Mouse (Mus musculus) megakaryocyte progenitor cell, adult 5-6 weeks (primary cell): ENCODE measurements around the gene Pgls. TPM values are rescaled to one million over a fixed set of nuclear protein-coding genes. Genes with fewer than 3 reads are reported as not detected.

Experiments used
- ATAC-seq: replicated peaks from 2 replicates; pipeline ENCODE4 v1.8.0; 2016; ENCODE audit warnings: mild to moderate bottlenecking, moderate TSS enrichment, inconsistent platforms; ENCODE audit not compliant: poor library complexity
- total RNA-seq, 2 experiments: library from RNA; stranded (forward) in 1 of 2; stranded (reverse) in 1 of 2; fragments of 157-497, 149-512 nt in 1 of 2; fragments of 200-1000 nt in 1 of 2; gene quantifications; 2 replicates each; pipeline versions ENCODE4 v1.2.3 to v1.2.4; 2015 to 2017

Pgls gene
- total RNA-seq, 2 experiments from 2014 or later, result 128 to 134 TPM

- ATAC-seq, result no peak
These were observed 45.4 kb downstream of the Pgls start for GRCm38 (mm10) chr8:71637149-71638095.

GRCm38 (mm10) chr8:71638321-71638720 is 46.3 kb downstream of the Pgls start:
- no peak for ATAC-seq

GRCm38 (mm10) chr8:71639318-71639717 is 47.3 kb downstream of the Pgls start:
- ATAC-seq, result no peak; the same call in 1 of the 2 replicates

GRCm38 (mm10) chr8:71645510-71645909 is 53.5 kb downstream of the Pgls start:
- ATAC-seq, result no peak

Other genes starting within 250 kb of the Pgls start
- 107 and 116 TPM in 2 replicates for gene Use1, start 225.3 kb upstream of the Pgls start, total RNA-seq (2015)
- 153 and 165 TPM in 2 replicates for gene Use1, start 225.3 kb upstream of the Pgls start, total RNA-seq (2017)
- 6.3 and 8.0 TPM in 2 replicates for gene Ocel1, start 220.9 kb upstream of the Pgls start, total RNA-seq (2015)
- 11.1 and 11.7 TPM in 2 replicates for gene Ocel1, start 220.9 kb upstream of the Pgls start, total RNA-seq (2017)
- 3.6 and 7.6 TPM in 2 replicates for gene Nr2f6, start 210.2 kb upstream of the Pgls start, total RNA-seq (2015)
- 4.3 and 5.6 TPM in 2 replicates for gene Nr2f6, start 210.2 kb upstream of the Pgls start, total RNA-seq (2017)
- not detected in 2 replicates for gene Ushbp1, start 196.4 kb upstream of the Pgls start, total RNA-seq (2015)
- not detected in 2 replicates for gene Ushbp1, start 196.4 kb upstream of the Pgls start, total RNA-seq (2017)
- 51.8 and 76.5 TPM in 2 replicates for gene Babam1, start 195.3 kb upstream of the Pgls start, total RNA-seq (2015)
- 93.7 and 122 TPM in 2 replicates for gene Babam1, start 195.3 kb upstream of the Pgls start, total RNA-seq (2017)
- 13.6 and 19.8 TPM in 2 replicates for gene Ankle1, start 186.2 kb upstream of the Pgls start, total RNA-seq (2015)
- 14.2 and 14.3 TPM in 2 replicates for gene Ankle1, start 186.2 kb upstream of the Pgls start, total RNA-seq (2017)
- 2.3 and 3.1 TPM in 2 replicates for gene Abhd8, start 128.5 kb upstream of the Pgls start, total RNA-seq (2015)
- gene Abhd8, start 128.5 kb upstream of the Pgls start, total RNA-seq (2017), result 8.2 and 8.3 TPM in 2 replicates
- 60.0 and 66.1 TPM in 2 replicates for gene Mrpl34, start 127.2 kb upstream of the Pgls start, total RNA-seq (2015)
- 50.2 and 53.6 TPM in 2 replicates for gene Mrpl34, start 127.2 kb upstream of the Pgls start, total RNA-seq (2017)
- 32.3 and 37.0 TPM in 2 replicates for gene Dda1, start 123.0 kb upstream of the Pgls start, total RNA-seq (2015)
- 14.1 and 14.7 TPM in 2 replicates for gene Dda1, start 123.0 kb upstream of the Pgls start, total RNA-seq (2017)
- gene Ano8, start 106.2 kb upstream of the Pgls start, total RNA-seq (2015), result 0.22 and 0.64 TPM in 2 replicates
- 3.1 and 3.6 TPM in 2 replicates for gene Ano8, start 106.2 kb upstream of the Pgls start, total RNA-seq (2017)
- 5.9 TPM in 2 replicates for gene Gtpbp3, start 104.1 kb upstream of the Pgls start, total RNA-seq (2015)
- 23.4 and 26.5 TPM in 2 replicates for gene Gtpbp3, start 104.1 kb upstream of the Pgls start, total RNA-seq (2017)
- 0.67 and 0.76 TPM in 2 replicates for gene Plvap, start 80.4 kb upstream of the Pgls start, total RNA-seq (2015)
- gene Plvap, start 80.4 kb upstream of the Pgls start, total RNA-seq (2017), result 0.71 and 2.7 TPM in 2 replicates
- gene Ccdc194, start 66.5 kb upstream of the Pgls start, total RNA-seq (2015), result 0.07 TPM in 1 of 2 replicates, not detected in the other
- not detected in 2 replicates for gene Ccdc194, start 66.5 kb upstream of the Pgls start, total RNA-seq (2017)
- gene Bst2, start 54.7 kb upstream of the Pgls start, total RNA-seq (2015), result 11.3 and 15.7 TPM in 2 replicates
- gene Bst2, start 54.7 kb upstream of the Pgls start, total RNA-seq (2017), result 50.9 and 62.2 TPM in 2 replicates
- gene Mvb12a, start 49.3 kb upstream of the Pgls start, total RNA-seq (2015), result 45.4 and 49.8 TPM in 2 replicates
- 65.6 and 76.6 TPM in 2 replicates for gene Mvb12a, start 49.3 kb upstream of the Pgls start, total RNA-seq (2017)
- gene Tmem221, start 33.3 kb upstream of the Pgls start, total RNA-seq (2015), result 0.17 TPM in 1 of 2 replicates, not detected in the other
- gene Tmem221, start 33.3 kb upstream of the Pgls start, total RNA-seq (2017), result not detected in 2 replicates
- gene Nxnl1, start 25.6 kb upstream of the Pgls start, total RNA-seq (2015), result not detected in 2 replicates
- gene Nxnl1, start 25.6 kb upstream of the Pgls start, total RNA-seq (2017), result not detected in 2 replicates
- gene Slc27a1, start 23.3 kb upstream of the Pgls start, total RNA-seq (2015), result 3.6 TPM in 2 replicates
- gene Slc27a1, start 23.3 kb upstream of the Pgls start, total RNA-seq (2017), result 3.5 and 3.8 TPM in 2 replicates
- 6.5 and 10.2 TPM in 2 replicates for gene Fam129c, start 5.5 kb downstream of the Pgls start, total RNA-seq (2015)
- 1.00 and 5.3 TPM in 2 replicates for gene Fam129c, start 5.5 kb downstream of the Pgls start, total RNA-seq (2017)
- gene Colgalt1, start 18.8 kb downstream of the Pgls start, total RNA-seq (2015), result 54.0 and 63.0 TPM in 2 replicates
- gene Colgalt1, start 18.8 kb downstream of the Pgls start, total RNA-seq (2017), result 62.0 and 67.2 TPM in 2 replicates
- 0.64 and 1.8 TPM in 2 replicates for gene Unc13a, start 79.6 kb downstream of the Pgls start, total RNA-seq (2015)
- 0.79 and 0.98 TPM in 2 replicates for gene Unc13a, start 79.6 kb downstream of the Pgls start, total RNA-seq (2017)
- 9.3 and 11.8 TPM in 2 replicates for gene Jak3, start 84.1 kb downstream of the Pgls start, total RNA-seq (2015)
- 7.7 and 9.9 TPM in 2 replicates for gene Jak3, start 84.1 kb downstream of the Pgls start, total RNA-seq (2017)
- 7.1 and 7.2 TPM in 2 replicates for gene Insl3, start 97.0 kb downstream of the Pgls start, total RNA-seq (2015)
- 1.2 and 1.8 TPM in 2 replicates for gene Insl3, start 97.0 kb downstream of the Pgls start, total RNA-seq (2017)
- 0.15 and 0.54 TPM in 2 replicates for gene B3gnt3, start 109.6 kb downstream of the Pgls start, total RNA-seq (2015)
- gene B3gnt3, start 109.6 kb downstream of the Pgls start, total RNA-seq (2017), result 0.12 and 0.34 TPM in 2 replicates
- gene Fcho1, start 133.5 kb downstream of the Pgls start, total RNA-seq (2015), result 49.8 and 51.5 TPM in 2 replicates
- gene Fcho1, start 133.5 kb downstream of the Pgls start, total RNA-seq (2017), result 83.6 and 91.1 TPM in 2 replicates